In genomic region chr4:82483298-82483697, GRCm38 (mm10) we compare ENCODE assay signal across 11 mouse cellular contexts.
DNase-seq lines count a peak whose midpoint lies in the region; ATAC-seq and TF ChIP-seq lines count a peak whose summit lies in the region.
"Had no signal": no experiment of that assay in that cellular context is flagged by ENCODE, and none has a peak within 500 bp of the region (broad histone marks: within the 10 kb centered on the region; RNA-seq: fewer than 3 reads in every experiment).

No protein-coding gene starts in this region.

- peak overlapping the region; percentile 11; the same call in 1 of the 2 replicates for H3K4me2 ChIP-seq in hindbrain, embryonic 14.5 days (replicated peaks)
- no peak overlapping the region for H3K4me2 ChIP-seq in hindbrain, embryonic 11.5 days (replicated peaks; ENCODE audit: low read depth, low read length)
- H3K4me2 ChIP-seq in lung, postnatal 0 days (replicated peaks; ENCODE audit: low read depth, low read length): peak overlapping the region; percentile 35
- H3K4me2 ChIP-seq in heart, embryonic 15.5 days: peak overlapping the region; percentile 53
- H3K4me2 ChIP-seq: liver, embryonic 12.5 days had no signal

- 72% methylated on average over 6 of the region's 6 CpGs for WGBS in hindbrain, embryonic 14.5 days
- 83% methylated on average over 6 of the region's 6 CpGs for WGBS in hindbrain, embryonic 11.5 days
- WGBS in lung, postnatal 0 days: 27% methylated on average over 6 of the region's 6 CpGs
- 28% methylated on average over 6 of the region's 6 CpGs for WGBS in heart, embryonic 15.5 days
- 80% methylated on average over 6 of the region's 6 CpGs for WGBS in limb, embryonic 10.5 days

- H3K4me3 ChIP-seq in hindbrain, embryonic 14.5 days (replicated peaks; ENCODE audit: low read length): no peak overlapping the region
- no peak overlapping the region for H3K4me3 ChIP-seq in hindbrain, embryonic 11.5 days (ENCODE audit: low read depth, low read length)
- H3K4me3 ChIP-seq in lung, postnatal 0 days (ENCODE audit: low read depth, low read length): peak overlapping the region; percentile 1; the same call in 1 of the 2 replicates
- H3K4me3 ChIP-seq in heart, embryonic 15.5 days: 0 out of 2 replicates have a peak overlapping the region, but pooled peaks have one; percentile 7
- no peak overlapping the region for H3K4me3 ChIP-seq in limb, embryonic 10.5 days
- H3K4me3 ChIP-seq: liver, embryonic 12.5 days had no signal

- no peak for ATAC-seq in hindbrain, embryonic 14.5 days (ENCODE audit: low FRiP score)
- ATAC-seq in hindbrain, embryonic 11.5 days (ENCODE audit: low FRiP score): no peak
- ATAC-seq in lung, postnatal 0 days: no peak
- no peak for ATAC-seq in heart, embryonic 15.5 days (replicated peaks; ENCODE audit: insufficient number of reproducible peaks, insufficient read depth, low FRiP score, low read depth)
- ATAC-seq: liver, embryonic 12.5 days; Patski had no signal

- no peak for TF ChIP-seq EP300 in lung, postnatal 0 days (IDR thresholded peaks at IDR 0.05)

- H3K9ac ChIP-seq in hindbrain, embryonic 14.5 days: no peak overlapping the region
- no peak overlapping the region for H3K9ac ChIP-seq in hindbrain, embryonic 11.5 days (ENCODE audit: low read depth, low read length)
- H3K9ac ChIP-seq in lung, postnatal 0 days (replicated peaks; ENCODE audit: low read depth): no peak overlapping the region
- 0 out of 2 replicates have a peak overlapping the region, but pooled peaks have one; percentile 17 for H3K9ac ChIP-seq in heart, embryonic 15.5 days
- H3K9ac ChIP-seq: liver, embryonic 12.5 days had no signal

- H3K27me3 ChIP-seq in hindbrain, embryonic 14.5 days (ENCODE audit: control insufficient read depth, insufficient read depth, low read length): no peaks in the 10 kb centered on the region
- no peaks in the 10 kb centered on the region for H3K27me3 ChIP-seq in hindbrain, embryonic 11.5 days (ENCODE audit: control insufficient read depth, insufficient read depth, low read length)
- no peaks in the 10 kb centered on the region for H3K27me3 ChIP-seq in lung, postnatal 0 days (replicated peaks; ENCODE audit: insufficient read depth, low read length)
- no peaks in the 10 kb centered on the region for H3K27me3 ChIP-seq in heart, embryonic 15.5 days
- no peaks in the 10 kb centered on the region for H3K27me3 ChIP-seq in limb, embryonic 10.5 days (ENCODE audit: low read depth, poor library complexity, severe bottlenecking)
- H3K27me3 ChIP-seq: liver, embryonic 12.5 days; Patski had no signal

- no peaks in the 10 kb centered on the region for H3K9me3 ChIP-seq in hindbrain, embryonic 14.5 days (ENCODE audit: control insufficient read depth, low read length)
- no peaks in the 10 kb centered on the region for H3K9me3 ChIP-seq in hindbrain, embryonic 11.5 days (ENCODE audit: control insufficient read depth, low read length)
- H3K9me3 ChIP-seq in lung, postnatal 0 days (ENCODE audit: low read length): no peaks in the 10 kb centered on the region
- H3K9me3 ChIP-seq in heart, embryonic 15.5 days (replicated peaks): no peaks in the 10 kb centered on the region
- H3K9me3 ChIP-seq in limb, embryonic 10.5 days (replicated peaks): no peaks in the 10 kb centered on the region
- H3K9me3 ChIP-seq: liver, embryonic 12.5 days had no signal

- no peaks in the 10 kb centered on the region for H3K36me3 ChIP-seq in hindbrain, embryonic 14.5 days (replicated peaks; ENCODE audit: control insufficient read depth, insufficient read depth)
- no peaks in the 10 kb centered on the region for H3K36me3 ChIP-seq in hindbrain, embryonic 11.5 days (ENCODE audit: control insufficient read depth, insufficient read depth, low read length)
- H3K36me3 ChIP-seq in lung, postnatal 0 days (ENCODE audit: insufficient read depth, low read length): no peaks in the 10 kb centered on the region
- peaks cover 14% of the 10 kb centered on the region for H3K36me3 ChIP-seq in heart, embryonic 15.5 days
- peaks cover 22% of the 10 kb centered on the region for H3K36me3 ChIP-seq in limb, embryonic 10.5 days

- H3K27ac ChIP-seq in hindbrain, embryonic 14.5 days: no peak overlapping the region
- no peak overlapping the region for H3K27ac ChIP-seq in hindbrain, embryonic 11.5 days (ENCODE audit: low read depth, low read length)
- H3K27ac ChIP-seq in lung, postnatal 0 days (ENCODE audit: low read length): peak overlapping the region; percentile 71
- peak overlapping the region; percentile 76 for H3K27ac ChIP-seq in heart, embryonic 15.5 days
- H3K27ac ChIP-seq in limb, embryonic 10.5 days: no peak overlapping the region
- H3K27ac ChIP-seq: liver, embryonic 12.5 days had no signal

- 0 out of 2 replicates have a peak, but pooled peaks cover 7% of the 10 kb centered on the region for H3K4me1 ChIP-seq in hindbrain, embryonic 14.5 days (replicated peaks; ENCODE audit: control insufficient read depth, insufficient read depth, low read length)
- no peaks in the 10 kb centered on the region for H3K4me1 ChIP-seq in hindbrain, embryonic 11.5 days (replicated peaks; ENCODE audit: control insufficient read depth, insufficient read depth, low read length)
- peaks cover 17% of the 10 kb centered on the region; the same call in 1 of the 2 replicates for H3K4me1 ChIP-seq in lung, postnatal 0 days (ENCODE audit: insufficient read depth, low read depth, low read length)
- peaks cover 42% of the 10 kb centered on the region for H3K4me1 ChIP-seq in heart, embryonic 15.5 days (replicated peaks)
- peaks cover 3% of the 10 kb centered on the region for H3K4me1 ChIP-seq in limb, embryonic 10.5 days
- H3K4me1 ChIP-seq: liver, embryonic 12.5 days had no signal

- TF ChIP-seq CTCF in lung, postnatal 0 days (IDR thresholded peaks at IDR 0.05): no peak

- DNase-seq in hindbrain, embryonic 14.5 days (ENCODE audit: low spot score): no peak
- DNase-seq in hindbrain, embryonic 11.5 days (ENCODE audit: low spot score): no peak
- DNase-seq in lung, postnatal 0 days (ENCODE audit: low spot score): no peak
- DNase-seq in lung, postnatal 4 days: no peak
- DNase-seq in spleen, postnatal 10 days (ENCODE audit: low spot score in 2 of 2): no peak
- DNase-seq in limb, embryonic 10.5 days (ENCODE audit: low spot score): no peak
- DNase-seq: cerebellum, postnatal 10 days; kidney, adult 11 months had no signal

Comparison
In these comparisons a context has a peak if more than half of its experiments do, and no peak if none do; other contexts are left out.
1. H3K27ac ChIP-seq: peak in lung, postnatal 0 days (single experiment) and heart, embryonic 15.5 days (single experiment); none in hindbrain, embryonic 14.5 days (single experiment), hindbrain, embryonic 11.5 days (single experiment) and limb, embryonic 10.5 days (single experiment).
2. H3K4me3 ChIP-seq: peak in lung, postnatal 0 days (single experiment) and heart, embryonic 15.5 days (single experiment); none in hindbrain, embryonic 14.5 days (single experiment), hindbrain, embryonic 11.5 days (single experiment) and limb, embryonic 10.5 days (single experiment).